Mouse (Mus musculus) megakaryocyte, embryonic 14.5 days (primary cell): Measurements from ENCODE around the gene Eral1.

Source experiments
- FLI1 ChIP-seq: IDR thresholded peaks from 2 replicates; pipeline ENCODE4 v1.6.1; 2012; ENCODE audit warnings: low read length, inconsistent platforms, mixed read lengths
- GATA1 ChIP-seq: IDR thresholded peaks from 3 replicates; pipeline ENCODE4 v1.6.1; 2012; ENCODE audit warnings: mixed read lengths, low read length, inconsistent platforms, borderline replicate concordance

DNA sequence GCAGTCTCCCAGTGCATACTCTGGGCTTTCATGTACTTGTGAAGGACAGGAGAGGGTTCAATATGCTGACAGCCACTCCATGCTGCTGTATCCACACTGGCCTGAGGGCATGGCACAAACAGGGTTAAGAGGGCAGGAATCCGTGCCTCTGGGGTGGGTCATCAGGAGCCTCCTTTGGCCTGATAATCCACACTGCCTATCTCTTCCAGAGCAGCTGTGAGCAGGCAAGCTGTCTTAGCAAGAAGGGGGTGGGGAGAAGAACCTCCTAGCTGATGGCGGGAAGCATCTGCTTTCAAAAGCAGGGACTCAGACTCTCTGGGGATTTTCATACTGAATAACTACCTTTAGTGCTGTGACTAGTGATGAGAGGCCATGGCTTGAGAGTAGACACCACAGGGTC, 14.3 kb downstream of the Eral1 start:
- TF ChIP-seq GATA1 (no peak), FLI1 (no peak)
